Mouse (Mus musculus): ENCODE measurements at regions not wholly inside any gene's neighbourhood (a gene's known extent, or its start where the extent isn't known, plus 50 kb on each side); places are given as distances from the start of the nearest gene placed in this dataset.
"Not testable (repeated sequence)": the region's sequence is repeated elsewhere in the genome, so short reads cannot be mapped to it uniquely, and the experiment has no call there.

DNA sequence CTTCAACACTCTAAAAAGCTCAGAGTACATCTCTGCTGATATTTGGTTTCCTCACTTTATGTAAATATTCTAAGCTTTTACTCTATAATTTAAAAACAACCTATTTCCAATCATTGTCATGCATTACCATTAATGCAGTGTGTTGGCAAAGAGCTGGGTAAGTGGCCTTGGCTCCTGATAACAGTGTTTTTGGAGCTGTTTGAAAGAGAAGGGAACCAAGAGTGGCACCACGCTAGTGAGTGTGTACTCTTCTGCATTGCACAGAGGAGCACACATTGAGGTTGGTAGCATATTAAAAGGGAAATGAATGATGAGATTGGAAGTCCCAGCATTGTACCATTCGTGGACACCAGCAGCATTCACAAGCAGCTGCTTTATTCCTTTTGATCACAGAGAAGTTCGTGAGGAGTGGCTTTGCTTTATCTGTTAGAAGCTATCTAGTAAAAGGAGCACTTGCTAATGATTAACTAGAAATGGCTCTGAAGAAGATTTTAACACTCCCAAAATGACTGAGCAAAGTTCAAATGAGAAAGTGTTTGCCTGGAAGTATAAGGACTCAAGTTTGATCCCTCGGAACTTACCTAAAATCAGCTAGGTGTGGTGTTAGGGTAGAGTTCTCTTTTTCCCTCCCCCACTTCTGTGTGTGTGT, 284.3 kb upstream of the Tbl1xr1 start:
- H3K79me2 ChIP-seq (ENCODE audit: control insufficient read depth, insufficient read depth, low read length) = no peaks in the 10 kb centered on the region
- no peak overlapping the region for H3K9ac ChIP-seq (ENCODE audit: low read depth, low read length)
- TF ChIP-seq POLR2A (IDR thresholded peaks at IDR 0.05; ENCODE audit: extremely low read depth, insufficient read depth, low read length) (no peak), CTCF (IDR thresholded peaks at IDR 0.05; ENCODE audit: low read depth, low read length) (no peak)
- H3K4me3 ChIP-seq (ENCODE audit: insufficient read depth, low read depth, low read length) = no peak overlapping the region
- H3K27me3 ChIP-seq (ENCODE audit: control insufficient read depth, insufficient read depth, low read length) = no peaks in the 10 kb centered on the region
- peak; percentile 95 for DNase-seq (ENCODE audit: extremely low read depth, low read depth, low spot score)
- H3K4me1 ChIP-seq (ENCODE audit: control insufficient read depth, insufficient read depth, low read length) = peaks cover 6% of the 10 kb centered on the region
- 19% methylated on average over 4 of the region's 4 CpGs for WGBS
- peak overlapping the region; percentile 55; the same call in 1 of the 2 replicates for H3K27ac ChIP-seq (replicated peaks; ENCODE audit: insufficient read depth, low read depth, low read length)
- H3K36me3 ChIP-seq (ENCODE audit: control insufficient read depth, insufficient read depth, low read length) = no peaks in the 10 kb centered on the region

DNA sequence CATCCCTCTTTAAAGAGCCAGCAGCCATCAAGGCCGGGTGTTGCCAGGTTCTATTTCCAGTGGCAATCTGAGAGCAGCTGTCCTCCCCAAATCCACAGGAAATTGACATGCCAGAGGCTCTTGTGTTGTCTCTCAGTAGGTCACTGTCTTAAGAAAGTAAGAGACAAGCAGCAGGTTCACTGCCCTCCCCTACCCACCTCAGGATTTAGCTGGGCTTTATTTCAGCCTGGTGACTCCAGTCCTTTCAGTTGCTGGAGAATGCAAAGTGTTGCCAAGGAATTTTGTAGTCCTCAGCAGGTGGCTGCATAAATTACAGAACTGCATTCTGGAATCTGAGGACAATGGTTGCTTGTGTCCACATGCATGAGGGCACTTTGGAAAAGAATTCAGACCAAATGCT, 278.3 kb upstream of the Tbl1xr1 start:
- no peaks in the 10 kb centered on the region for H3K36me3 ChIP-seq (ENCODE audit: control insufficient read depth, insufficient read depth, low read length)
- H3K27ac ChIP-seq (replicated peaks; ENCODE audit: insufficient read depth, low read depth, low read length) = no peak overlapping the region
- no peaks in the 10 kb centered on the region for H3K27me3 ChIP-seq (ENCODE audit: control insufficient read depth, insufficient read depth, low read length)
- H3K9ac ChIP-seq (ENCODE audit: low read depth, low read length) = no peak overlapping the region
- no peaks in the 10 kb centered on the region for H3K79me2 ChIP-seq (ENCODE audit: control insufficient read depth, insufficient read depth, low read length)
- TF ChIP-seq POLR2A (IDR thresholded peaks at IDR 0.05; ENCODE audit: extremely low read depth, insufficient read depth, low read length) (no peak), CTCF (IDR thresholded peaks at IDR 0.05; ENCODE audit: low read depth, low read length) (no peak)
- no peak for DNase-seq (ENCODE audit: extremely low read depth, low read depth, low spot score)
- no peaks in the 10 kb centered on the region for H3K4me1 ChIP-seq (ENCODE audit: control insufficient read depth, insufficient read depth, low read length)
- 91% methylated on average over 1 of the region's 1 CpGs for WGBS
- H3K4me3 ChIP-seq (ENCODE audit: insufficient read depth, low read depth, low read length) = no peak overlapping the region

DNA sequence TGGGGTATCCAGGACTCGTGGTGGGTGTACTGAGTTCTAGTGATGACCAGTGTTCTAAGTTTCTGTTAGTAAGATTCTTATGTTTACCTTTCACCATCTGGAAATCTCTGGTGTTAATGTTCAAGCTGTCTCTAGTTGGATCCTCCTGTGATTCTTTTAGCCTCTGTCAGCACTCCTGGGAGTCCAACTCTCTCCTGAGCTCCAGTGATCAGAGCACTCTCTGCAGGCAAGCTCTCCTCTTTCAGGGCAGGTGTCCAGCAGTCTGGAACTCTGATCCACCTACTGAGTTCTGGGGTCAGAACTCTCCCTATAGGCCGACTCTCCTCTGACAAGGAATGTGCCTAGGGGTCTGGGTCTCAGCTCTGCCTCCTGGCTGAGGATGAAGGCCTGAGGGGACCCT, 272.6 kb upstream of the Tbl1xr1 start:
- not testable (repeated sequence) for H3K27me3 ChIP-seq (ENCODE audit: control insufficient read depth, insufficient read depth, low read length); H3K27ac ChIP-seq (replicated peaks; ENCODE audit: insufficient read depth, low read depth, low read length); DNase-seq (ENCODE audit: extremely low read depth, low read depth, low spot score); H3K79me2 ChIP-seq (ENCODE audit: control insufficient read depth, insufficient read depth, low read length); H3K4me3 ChIP-seq (ENCODE audit: insufficient read depth, low read depth, low read length); H3K4me1 ChIP-seq (ENCODE audit: control insufficient read depth, insufficient read depth, low read length); H3K36me3 ChIP-seq (ENCODE audit: control insufficient read depth, insufficient read depth, low read length); H3K9ac ChIP-seq (ENCODE audit: low read depth, low read length)
- 90% methylated on average over 2 of the region's 2 CpGs for WGBS

DNA sequence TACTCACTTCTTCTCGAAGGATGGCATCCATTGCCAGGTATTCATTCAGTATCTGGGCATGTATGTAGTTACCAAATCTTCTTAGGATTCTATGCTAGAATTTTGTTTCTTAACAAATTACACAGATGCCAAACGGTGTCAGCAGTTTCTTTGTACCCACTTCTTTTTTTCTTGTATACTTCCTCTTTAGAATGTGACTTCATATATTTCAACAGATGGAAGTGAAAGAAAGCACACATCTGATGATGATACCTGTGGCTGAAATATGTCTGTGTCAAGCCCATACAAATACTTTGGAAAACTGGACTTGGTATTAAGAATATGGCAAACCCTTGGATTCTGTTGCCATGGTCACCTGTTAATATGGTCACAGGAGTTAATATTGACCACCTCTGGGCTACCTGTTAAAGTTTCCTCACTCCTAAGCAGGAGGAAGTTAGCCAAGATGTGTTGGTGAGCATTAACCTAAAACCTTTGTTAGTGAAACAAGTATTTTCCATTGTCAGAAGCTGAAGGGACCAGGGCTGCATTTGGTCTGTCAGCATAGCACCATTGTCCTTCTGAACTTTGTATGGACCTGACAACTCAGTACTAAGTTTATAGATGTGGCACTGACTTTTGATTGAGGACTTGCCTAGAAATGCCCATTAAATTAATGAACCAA, 269.8 kb upstream of the Tbl1xr1 start:
- H3K36me3 ChIP-seq (ENCODE audit: control insufficient read depth, insufficient read depth, low read length) = no peaks in the 10 kb centered on the region
- WGBS = 93% methylated on average over 2 of the region's 2 CpGs
- H3K4me3 ChIP-seq (ENCODE audit: insufficient read depth, low read depth, low read length) = no peak overlapping the region
- no peak for DNase-seq (ENCODE audit: extremely low read depth, low read depth, low spot score)
- no peak overlapping the region for H3K27ac ChIP-seq (replicated peaks; ENCODE audit: insufficient read depth, low read depth, low read length)
- no peak overlapping the region for H3K9ac ChIP-seq (ENCODE audit: low read depth, low read length)
- H3K79me2 ChIP-seq (ENCODE audit: control insufficient read depth, insufficient read depth, low read length) = no peaks in the 10 kb centered on the region
- TF ChIP-seq CTCF (IDR thresholded peaks at IDR 0.05; ENCODE audit: low read depth, low read length) (no peak), POLR2A (IDR thresholded peaks at IDR 0.05; ENCODE audit: extremely low read depth, insufficient read depth, low read length) (no peak)
- H3K4me1 ChIP-seq (ENCODE audit: control insufficient read depth, insufficient read depth, low read length) = no peaks in the 10 kb centered on the region
- H3K27me3 ChIP-seq (ENCODE audit: control insufficient read depth, insufficient read depth, low read length) = no peaks in the 10 kb centered on the region

DNA sequence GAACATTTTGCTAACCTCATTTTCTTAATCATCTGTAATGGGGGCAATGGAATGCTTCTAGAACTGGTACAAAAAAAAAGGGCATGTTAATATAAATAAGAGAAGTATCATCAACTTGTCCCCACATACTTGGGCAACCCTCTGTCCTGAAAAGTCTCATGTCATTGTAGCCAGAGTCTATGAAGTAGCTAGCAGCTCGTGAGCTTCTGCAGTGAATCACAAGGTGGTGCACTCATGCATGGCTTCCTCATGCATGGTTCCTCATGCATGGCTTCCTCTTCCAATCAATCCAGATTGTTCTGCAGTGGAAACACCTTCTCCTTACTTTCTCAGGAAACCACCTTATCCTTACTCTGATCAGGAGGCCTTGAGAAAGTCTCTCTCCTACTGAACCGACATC, 267.9 kb upstream of the Tbl1xr1 start:
- Histone ChIP-seq H3K27me3 (ENCODE audit: control insufficient read depth, insufficient read depth, low read length) (no peaks in the 10 kb centered on the region), H3K36me3 (ENCODE audit: control insufficient read depth, insufficient read depth, low read length) (no peaks in the 10 kb centered on the region), H3K79me2 (ENCODE audit: control insufficient read depth, insufficient read depth, low read length) (no peaks in the 10 kb centered on the region), H3K4me3 (ENCODE audit: insufficient read depth, low read depth, low read length) (no peak overlapping the region), H3K9ac (ENCODE audit: low read depth, low read length) (no peak overlapping the region), H3K4me1 (ENCODE audit: control insufficient read depth, insufficient read depth, low read length) (no peaks in the 10 kb centered on the region), H3K27ac (replicated peaks; ENCODE audit: insufficient read depth, low read depth, low read length) (no peak overlapping the region)
- DNase-seq (ENCODE audit: extremely low read depth, low read depth, low spot score) = no peak
- WGBS = 81% methylated on average over 2 of the region's 2 CpGs
- no peak for TF ChIP-seq CTCF (IDR thresholded peaks at IDR 0.05; ENCODE audit: low read depth, low read length)
- no peak for TF ChIP-seq POLR2A (IDR thresholded peaks at IDR 0.05; ENCODE audit: extremely low read depth, insufficient read depth, low read length)

DNA sequence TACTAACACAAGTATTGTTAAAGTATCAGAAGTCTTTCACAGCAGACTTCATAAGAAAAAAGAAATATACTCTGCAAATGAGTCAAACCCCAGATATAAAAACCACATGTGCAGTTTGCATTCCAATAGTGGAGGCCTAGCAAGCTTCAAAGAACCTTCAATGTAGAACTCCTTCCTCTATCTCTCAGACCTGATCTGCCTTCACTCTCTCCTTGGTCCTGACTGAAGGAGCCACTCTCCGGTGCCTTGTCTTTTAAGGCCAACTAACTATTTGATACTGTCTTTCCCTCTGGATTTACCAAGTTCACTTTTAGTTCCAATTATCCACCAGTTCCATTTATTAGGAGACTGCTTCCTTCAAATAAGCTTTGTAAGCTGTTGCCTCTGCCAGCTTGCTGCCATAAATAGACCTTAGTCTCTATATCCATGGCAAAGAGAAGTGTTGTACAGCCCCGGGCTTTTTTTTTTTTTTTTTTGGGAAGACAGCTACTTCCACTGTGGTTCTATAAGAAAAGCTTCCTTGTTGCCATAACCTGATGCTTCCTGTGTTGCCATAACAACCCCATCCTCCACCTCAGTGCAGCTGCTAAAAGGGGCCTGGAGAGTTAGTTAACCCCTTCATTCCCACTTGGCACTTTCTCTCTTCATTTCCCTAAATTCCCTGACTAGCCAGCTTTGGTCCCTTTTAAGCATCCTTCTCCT, 266.5 kb upstream of the Tbl1xr1 start:
- H3K27ac ChIP-seq (replicated peaks; ENCODE audit: insufficient read depth, low read depth, low read length) = no peak overlapping the region
- WGBS = 72% methylated on average over 2 of the region's 2 CpGs
- no peaks in the 10 kb centered on the region for H3K79me2 ChIP-seq (ENCODE audit: control insufficient read depth, insufficient read depth, low read length)
- H3K9ac ChIP-seq (ENCODE audit: low read depth, low read length) = no peak overlapping the region
- no peaks in the 10 kb centered on the region for H3K4me1 ChIP-seq (ENCODE audit: control insufficient read depth, insufficient read depth, low read length)
- TF ChIP-seq CTCF (IDR thresholded peaks at IDR 0.05; ENCODE audit: low read depth, low read length) = no peak
- no peak for TF ChIP-seq POLR2A (IDR thresholded peaks at IDR 0.05; ENCODE audit: extremely low read depth, insufficient read depth, low read length)
- H3K27me3 ChIP-seq (ENCODE audit: control insufficient read depth, insufficient read depth, low read length) = no peaks in the 10 kb centered on the region
- DNase-seq (ENCODE audit: extremely low read depth, low read depth, low spot score) = no peak
- H3K4me3 ChIP-seq (ENCODE audit: insufficient read depth, low read depth, low read length) = no peak overlapping the region
- no peaks in the 10 kb centered on the region for H3K36me3 ChIP-seq (ENCODE audit: control insufficient read depth, insufficient read depth, low read length)
